Mouse (Mus musculus) cerebellum, adult 2 months (tissue): Measurements from ENCODE around the gene Msh5.

Experiments used
- CTCF ChIP-seq: fragments of 200-500 bp; IDR thresholded peaks from 2 replicates; pipeline ENCODE4 v1.5.1; 2011; ENCODE audit warnings: low read depth, mild to moderate bottlenecking, control low read depth, low read length, moderate library complexity, borderline replicate concordance; ENCODE audit not compliant: insufficient read depth
- POLR2A ChIP-seq: fragments of 200-500 bp; IDR thresholded peaks from 2 replicates; pipeline ENCODE4 v1.6.1; 2011; ENCODE audit warnings: low read length, control low read depth, borderline replicate concordance; ENCODE audit not compliant: insufficient read depth

GRCm38 (mm10) chr17:34979631-34980030 lies 66.9 kb downstream of the Msh5 start:
- TF ChIP-seq CTCF (no peak), POLR2A (no peak)
